Mouse (Mus musculus): ENCODE measurements around the gene Frmpd3.
A peak's percentile ranks its signal among the peaks of the same experiment; 100 is the strongest.
"Not testable (repeated sequence)": the region's sequence is repeated elsewhere in the genome, so short reads cannot be mapped to it uniquely, and the experiment has no call there.

The Frmpd3 gene

GRCm38 (mm10) chrX:140341656-140342392 lies at the start of gene Frmpd3:
Gene Frmpd3, plus strand, starts transcription at chrX:140342263.
- DNase-seq: peak; percentile 11

- DNase-seq: no peak
Observed at GRCm38 (mm10) chrX:140303731-140304130, 38.3 kb upstream of the Frmpd3 start.

- no peak for DNase-seq
Observed at GRCm38 (mm10) chrX:140305652-140306051, 36.4 kb upstream of the Frmpd3 start.

GRCm38 (mm10) chrX:140317931-140318330 lies 24.1 kb upstream of the Frmpd3 start:
- no peak for DNase-seq

GRCm38 (mm10) chrX:140319131-140319530 lies 22.9 kb upstream of the Frmpd3 start:
- no peak for DNase-seq

- not testable (repeated sequence) for DNase-seq
Observed at GRCm38 (mm10) chrX:140320671-140321070, 21.4 kb upstream of the Frmpd3 start.

GRCm38 (mm10) chrX:140342393-140343163 lies 515 bp downstream of the Frmpd3 start:
- peak in 1 of 2 experiments; percentile 5 for DNase-seq

- DNase-seq: no peak
Observed at GRCm38 (mm10) chrX:140375628-140376027, 33.6 kb downstream of the Frmpd3 start.

GRCm38 (mm10) chrX:140399986-140400385 lies 57.9 kb downstream of the Frmpd3 start:
- no peak for DNase-seq

- peak in 1 of 2 experiments; percentile 37 for DNase-seq
Observed at GRCm38 (mm10) chrX:140402904-140403303, 60.8 kb downstream of the Frmpd3 start.

- no peak for DNase-seq
Observed at GRCm38 (mm10) chrX:140406079-140406478, 64.0 kb downstream of the Frmpd3 start.

GRCm38 (mm10) chrX:140406501-140406900 lies 64.4 kb downstream of the Frmpd3 start:
- no peak for DNase-seq

GRCm38 (mm10) chrX:140407593-140407992 lies 65.5 kb downstream of the Frmpd3 start:
- DNase-seq: no peak

GRCm38 (mm10) chrX:140418467-140418866 lies 76.4 kb downstream of the Frmpd3 start:
- DNase-seq: no peak

- no peak for DNase-seq
Observed at GRCm38 (mm10) chrX:140427124-140427523, 85.1 kb downstream of the Frmpd3 start.

- DNase-seq: peak in 1 of 2 experiments; percentile 31
Observed at GRCm38 (mm10) chrX:140428252-140428651, 86.2 kb downstream of the Frmpd3 start.

- DNase-seq: no peak
Observed at GRCm38 (mm10) chrX:140429985-140430384, 87.9 kb downstream of the Frmpd3 start.

- peak; percentile 50 to 68 for DNase-seq
Observed at GRCm38 (mm10) chrX:140430506-140430905, 88.4 kb downstream of the Frmpd3 start.

- peak in 1 of 2 experiments; percentile 8 for DNase-seq
Observed at GRCm38 (mm10) chrX:140431981-140432380, 89.9 kb downstream of the Frmpd3 start.

GRCm38 (mm10) chrX:140432786-140433185 lies 90.7 kb downstream of the Frmpd3 start:
- DNase-seq: peak; percentile 17 to 28

GRCm38 (mm10) chrX:140437906-140438305 lies 95.8 kb downstream of the Frmpd3 start:
- no peak for DNase-seq

- DNase-seq: no peak
Observed at GRCm38 (mm10) chrX:140445551-140445950, 103.5 kb downstream of the Frmpd3 start.

- no peak for DNase-seq
Observed at GRCm38 (mm10) chrX:140450071-140450470, 108.0 kb downstream of the Frmpd3 start.

GRCm38 (mm10) chrX:140456279-140456731 lies 114.2 kb downstream of the Frmpd3 start, which contains the start of gene Prps1:
Gene Prps1, plus strand, starts transcription at chrX:140456613.
- peak; percentile 84 to 89 for DNase-seq
